Mouse (Mus musculus): Measurements from ENCODE around the gene Mgea5. TPM values are rescaled to one million over a fixed set of nuclear protein-coding genes. Genes with fewer than 3 reads are reported as not detected.
"Not testable (repeated sequence)": the region's sequence is repeated elsewhere in the genome, so short reads cannot be mapped to it uniquely, and the experiment has no call there.

The Mgea5 gene
- total and polyA plus RNA-seq, 3 experiments: 54.4 to 67.0 TPM; not detected in 1

DNA sequence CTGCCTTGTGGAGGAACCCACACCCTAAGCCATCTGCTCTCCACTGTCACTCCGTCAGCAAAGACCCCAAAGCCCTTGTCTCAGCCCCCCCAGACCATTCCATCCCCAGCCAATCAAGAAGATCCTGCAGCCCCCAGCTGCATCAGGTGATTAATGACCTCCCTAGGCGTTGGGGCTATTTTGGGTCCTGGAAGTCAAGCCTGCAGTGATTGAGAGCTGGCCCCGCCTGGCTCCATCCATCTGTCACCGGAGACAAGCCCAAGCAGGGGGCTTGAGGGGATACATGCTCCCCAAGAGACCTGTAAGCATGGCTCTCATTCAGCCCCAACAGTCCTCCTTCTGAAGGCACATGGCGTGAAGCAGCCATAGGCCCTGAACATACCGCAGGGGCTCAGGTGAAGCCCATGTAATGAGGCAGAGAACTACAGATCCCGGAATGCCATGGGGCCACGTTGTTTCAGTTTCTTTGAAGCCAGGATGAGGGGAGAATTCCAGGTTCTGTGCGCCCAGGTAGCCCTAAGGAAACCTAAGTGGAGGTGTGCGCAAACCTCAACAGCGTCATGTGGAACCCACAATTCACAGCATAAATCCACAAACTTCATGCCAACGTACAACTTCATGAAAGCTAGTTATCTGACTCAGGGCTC is 27.5 kb upstream of the Mgea5 start:
- no peak overlapping the region for H3K9ac ChIP-seq (ENCODE audit: control insufficient read depth, low read depth, low read length, poor library complexity, severe bottlenecking)
- H3K27ac ChIP-seq (ENCODE audit: control insufficient read depth, low read depth, low read length): no peak overlapping the region
- no peak for DNase-seq (ENCODE audit: low read depth, low spot score)
- no peaks in the 10 kb centered on the region for H3K9me3 ChIP-seq (replicated peaks; ENCODE audit: insufficient read depth, low read length)
- peaks cover 0 to 5% of the 10 kb centered on the region in 2 experiments; a peak in 2 of 4 replicates for H3K4me1 ChIP-seq (ENCODE audit: control insufficient read depth in 1 of 2, insufficient read depth in 2 of 2, low read length in 2 of 2)
- H3K4me3 ChIP-seq (ENCODE audit: control insufficient read depth in 1 of 2, insufficient read depth in 1 of 2, low read depth in 2 of 2, low read length in 2 of 2): no peak overlapping the region
- TF ChIP-seq ZC3H11A (IDR thresholded peaks at IDR 0.05; ENCODE audit: low read depth, low read length): no peak
- TF ChIP-seq MAZ (IDR thresholded peaks at IDR 0.05; ENCODE audit: low read depth, low read length): no peak
- TF ChIP-seq USF2 (IDR thresholded peaks at IDR 0.05; ENCODE audit: borderline replicate concordance in 1 of 2, insufficient read depth in 1 of 2, low read depth in 1 of 2, low read length in 2 of 2): no peak
- no peaks in the 10 kb centered on the region for H3K79me2 ChIP-seq (ENCODE audit: control insufficient read depth, insufficient read depth, low read length, poor library complexity)
- no peaks in the 10 kb centered on the region for H3K27me3 ChIP-seq (ENCODE audit: control insufficient read depth in 1 of 2, insufficient read depth in 2 of 2, low read length in 2 of 2)
- no peaks in the 10 kb centered on the region for H3K36me3 ChIP-seq (ENCODE audit: control insufficient read depth in 1 of 2, insufficient read depth in 2 of 2, low read length in 2 of 2)

GRCm38 (mm10) chr19:45807732-45808131 is 24.1 kb upstream of the Mgea5 start:
- Histone ChIP-seq H3K27ac (ENCODE audit: control insufficient read depth, low read depth, low read length) (no peak overlapping the region), H3K36me3 (ENCODE audit: control insufficient read depth in 1 of 2, insufficient read depth in 2 of 2, low read length in 2 of 2) (no peaks in the 10 kb centered on the region; a peak in 1 of 4 replicates), H3K4me3 (ENCODE audit: control insufficient read depth in 1 of 2, insufficient read depth in 1 of 2, low read depth in 2 of 2, low read length in 2 of 2) (no peak overlapping the region), H3K4me1 (ENCODE audit: control insufficient read depth in 1 of 2, insufficient read depth in 2 of 2, low read length in 2 of 2) (peaks cover 0 to 7% of the 10 kb centered on the region in 2 experiments; a peak in 2 of 4 replicates), H3K79me2 (ENCODE audit: control insufficient read depth, insufficient read depth, low read length, poor library complexity) (no peaks in the 10 kb centered on the region), H3K9ac (ENCODE audit: control insufficient read depth, low read depth, low read length, poor library complexity, severe bottlenecking) (no peak overlapping the region), H3K9me3 (replicated peaks; ENCODE audit: insufficient read depth, low read length) (no peaks in the 10 kb centered on the region), H3K27me3 (ENCODE audit: control insufficient read depth in 1 of 2, insufficient read depth in 2 of 2, low read length in 2 of 2) (no peaks in the 10 kb centered on the region)
- TF ChIP-seq MAFK (IDR thresholded peaks at IDR 0.05; ENCODE audit: borderline replicate concordance, low read depth, low read length) (no peak), SMC3 (IDR thresholded peaks at IDR 0.05; ENCODE audit: low read depth, low read length) (peak; percentile 25; the same call in 1 of the 2 replicates)
- no peak for DNase-seq (ENCODE audit: low read depth, low spot score)

GRCm38 (mm10) chr19:45805817-45806216 is 22.2 kb upstream of the Mgea5 start:
- not testable (repeated sequence) for H3K4me3 ChIP-seq (ENCODE audit: control insufficient read depth in 1 of 2, insufficient read depth in 1 of 2, low read depth in 2 of 2, low read length in 2 of 2); DNase-seq (ENCODE audit: low read depth, low spot score); H3K9me3 ChIP-seq (replicated peaks; ENCODE audit: insufficient read depth, low read length)

GRCm38 (mm10) chr19:45804593-45805368 is 21.1 kb upstream of the Mgea5 start:
- no peak overlapping the region for H3K27ac ChIP-seq (ENCODE audit: control insufficient read depth, low read depth, low read length)
- no peaks in the 10 kb centered on the region for H3K9me3 ChIP-seq (replicated peaks; ENCODE audit: insufficient read depth, low read length)
- H3K36me3 ChIP-seq (ENCODE audit: control insufficient read depth in 1 of 2, insufficient read depth in 2 of 2, low read length in 2 of 2): no peaks in the 10 kb centered on the region; a peak in 1 of 4 replicates
- peak; percentile 83 for DNase-seq (ENCODE audit: low read depth, low spot score)
- H3K9ac ChIP-seq (ENCODE audit: control insufficient read depth, low read depth, low read length, poor library complexity, severe bottlenecking): no peak overlapping the region
- no peaks in the 10 kb centered on the region for H3K79me2 ChIP-seq (ENCODE audit: control insufficient read depth, insufficient read depth, low read length, poor library complexity)
- H3K4me1 ChIP-seq (ENCODE audit: control insufficient read depth in 1 of 2, insufficient read depth in 2 of 2, low read length in 2 of 2): peaks cover 0 to 8% of the 10 kb centered on the region in 2 experiments; a peak in 2 of 4 replicates
- H3K4me3 ChIP-seq (ENCODE audit: control insufficient read depth in 1 of 2, insufficient read depth in 1 of 2, low read depth in 2 of 2, low read length in 2 of 2): no peak overlapping the region
- H3K27me3 ChIP-seq (ENCODE audit: control insufficient read depth in 1 of 2, insufficient read depth in 2 of 2, low read length in 2 of 2): no peaks in the 10 kb centered on the region
- TF ChIP-seq NELFE (IDR thresholded peaks at IDR 0.05; ENCODE audit: low read depth, low read length) (no peak), POLR2A (IDR thresholded peaks at IDR 0.05; ENCODE audit: control insufficient read depth in 1 of 2, insufficient read depth in 1 of 2, low read depth in 1 of 2, low read length in 2 of 2, poor library complexity in 1 of 2) (no peak), POLR2AphosphoS2 (IDR thresholded peaks at IDR 0.05; ENCODE audit: low read length) (no peak), RCOR1 (IDR thresholded peaks at IDR 0.05; ENCODE audit: low read depth, low read length) (no peak), GATA1 (IDR thresholded peaks at IDR 0.05; ENCODE audit: low read depth, low read length) (no peak), MEF2A (IDR thresholded peaks at IDR 0.05; ENCODE audit: extremely low read depth, insufficient replicate concordance, low read depth, low read length, poor library complexity, severe bottlenecking) (no peak), MYC (IDR thresholded peaks at IDR 0.05; ENCODE audit: low read depth, low read length) (no peak), ETS1 (IDR thresholded peaks at IDR 0.05; ENCODE audit: low read depth, low read length) (no peak), CHD2 (IDR thresholded peaks at IDR 0.05; ENCODE audit: low read length) (no peak), USF2 (IDR thresholded peaks at IDR 0.05; ENCODE audit: borderline replicate concordance in 1 of 2, insufficient read depth in 1 of 2, low read depth in 1 of 2, low read length in 2 of 2) (no peak), MAX (IDR thresholded peaks at IDR 0.05; ENCODE audit: low read length) (no peak), ZKSCAN1 (IDR thresholded peaks at IDR 0.05; ENCODE audit: low read depth, low read length) (no peak), TAL1 (IDR thresholded peaks at IDR 0.05; ENCODE audit: low read length) (no peak), HCFC1 (IDR thresholded peaks at IDR 0.05; ENCODE audit: low read depth, low read length) (no peak)

More at GRCm38 (mm10) chr19:45805817-45806216, 22.2 kb upstream of the Mgea5 start:
- H3K9ac ChIP-seq (ENCODE audit: control insufficient read depth, low read depth, low read length, poor library complexity, severe bottlenecking); H3K36me3 ChIP-seq (ENCODE audit: control insufficient read depth in 1 of 2, insufficient read depth in 2 of 2, low read length in 2 of 2); H3K79me2 ChIP-seq (ENCODE audit: control insufficient read depth, insufficient read depth, low read length, poor library complexity); H3K27ac ChIP-seq (ENCODE audit: control insufficient read depth, low read depth, low read length); H3K27me3 ChIP-seq (ENCODE audit: control insufficient read depth in 1 of 2, insufficient read depth in 2 of 2, low read length in 2 of 2); H3K4me1 ChIP-seq (ENCODE audit: control insufficient read depth in 1 of 2, insufficient read depth in 2 of 2, low read length in 2 of 2): not testable (repeated sequence)

Measured in MEL (cell line).